Mouse (Mus musculus) Patski (cell line): Measurements from ENCODE around the gene Gm8660. TPM values are rescaled to one million over a fixed set of nuclear protein-coding genes. Genes with fewer than 3 reads are reported as not detected.
"Not testable (repeated sequence)": the region's sequence is repeated elsewhere in the genome, so short reads cannot be mapped to it uniquely, and the experiment has no call there.

ENCODE experiments used
- ATAC-seq: fragments of 100-300 bp; one replicate; pipeline ENCODE4 v1.8.0; 2021
- CTCF ChIA-PET: fragments of 350-600 bp; sonication (Branson Sonifier 250); formaldehyde crosslinking; loops from one replicate; lab custom pipeline; 2022; ENCODE audit warnings: inconsistent platforms; lab: Charles Lee
- POLR2A ChIA-PET: fragments of 350-600 bp; sonication (Branson Sonifier 250); formaldehyde crosslinking; loops from one replicate; lab custom pipeline; 2022; ENCODE audit warnings: antibody characterized with exemption, inconsistent platforms; lab: Charles Lee
- DNase-seq: peaks from one replicate; pipeline ENCODE4 v3.0.0-alpha.2; 2011; ENCODE audit warnings: low read depth, low spot score
- H3K27me3 ChIP-seq: fragments of 371-371 bp; one replicate; pipeline ENCODE4 v1.5.1; 2021
- in situ Hi-C: fragments of 300-500 bp; cut with MboI; formaldehyde crosslinking; loops from 3 replicates; pipeline ENCODE4 v1.11.1; 2018; ENCODE audit warnings: low pct_unique_long_range_greater_than_20kb, mixed read lengths
- polyA plus RNA-seq: library from polyadenylated mRNA; unstranded; gene quantifications from one replicate; pipeline ENCODE4 v1.2.3, GENCODE M21; 2021

Gm8660 gene
- polyA plus RNA-seq = not detected

DNA sequence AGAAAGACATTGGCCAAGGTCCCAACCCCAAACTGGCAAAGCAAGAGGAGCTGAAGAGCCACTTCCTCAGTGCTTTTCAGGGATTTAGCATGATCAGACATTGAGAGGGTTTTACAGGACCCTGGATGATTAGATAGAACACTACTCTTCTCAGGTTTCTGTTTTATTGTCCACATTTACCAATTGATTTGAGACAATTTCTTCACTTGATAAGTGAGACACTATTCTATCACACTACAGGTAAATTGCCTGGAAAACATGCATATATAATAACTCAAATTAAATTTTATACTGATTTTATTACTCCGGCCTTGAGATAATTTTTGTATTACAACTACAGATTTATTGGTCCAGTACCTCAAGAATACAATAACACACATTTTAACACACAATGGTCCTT, at the start of gene Gm8660:
Gene Gm8660 (minus strand): TSS at position 101 of the 400 bp plus-strand sequence.
- in situ Hi-C loops, POLR2A ChIA-PET, DNase-seq, CTCF ChIA-PET, H3K27me3 ChIP-seq, ATAC-seq: not testable (repeated sequence)

DNA sequence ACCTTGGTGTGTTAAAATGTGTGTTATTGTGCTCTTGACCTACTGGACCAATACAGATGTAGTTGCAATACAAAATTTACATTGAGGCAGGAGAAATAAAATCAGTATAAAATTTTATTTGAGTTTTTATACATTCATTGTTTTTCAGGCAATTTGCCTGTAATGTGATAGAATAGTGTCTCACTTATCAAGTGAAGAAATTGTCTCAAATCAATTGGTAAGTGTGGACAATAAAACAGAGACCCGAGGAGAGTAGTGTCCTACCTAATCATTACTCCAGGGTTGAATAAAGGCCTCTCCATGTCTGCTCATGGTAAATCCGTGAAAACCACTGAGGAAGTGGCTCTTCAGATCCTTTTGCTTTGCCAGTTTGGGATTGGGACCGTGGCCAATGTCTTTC, 42.4 kb upstream of the Gm8660 start, which contains the start of gene Vmn1r148:
Gene Vmn1r148 (plus strand): TSS at position 301 of the 400 bp plus-strand sequence.
- CTCF ChIA-PET, POLR2A ChIA-PET, in situ Hi-C loops, DNase-seq, H3K27me3 ChIP-seq, ATAC-seq: not testable (repeated sequence)

DNA sequence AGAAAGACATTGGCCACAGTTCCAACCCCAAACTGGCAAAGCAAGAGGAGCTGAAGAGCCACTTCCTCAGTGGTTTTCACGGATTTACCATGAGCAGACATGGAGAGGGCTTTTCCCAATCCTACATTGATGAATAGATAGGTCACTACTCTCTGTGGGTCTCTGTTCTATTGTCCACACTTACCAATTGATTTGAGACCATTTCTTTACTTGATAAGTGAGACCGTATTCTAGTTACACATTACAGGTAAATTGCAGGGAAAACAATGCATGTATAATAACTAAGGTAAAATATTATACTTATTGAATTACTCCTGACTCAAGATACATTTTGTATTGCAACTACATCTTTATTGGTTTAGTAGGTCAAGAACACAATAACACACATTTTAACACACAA, 41.2 kb downstream of the Gm8660 start, which contains the start of gene Gm4187:
Gene Gm4187 (minus strand): TSS at position 101 of the 400 bp plus-strand sequence.
- CTCF ChIA-PET, ATAC-seq, H3K27me3 ChIP-seq: not testable (repeated sequence)

More for the DNA sequence above, 41.2 kb downstream of the Gm8660 start, which contains the start of gene Gm4187:
- POLR2A ChIA-PET, in situ Hi-C loops, DNase-seq: not testable (repeated sequence)

Other genes with a start within 250 kb of the Gm8660 start
- not detected for gene Gm10666, start 236.3 kb downstream of the Gm8660 start, polyA plus RNA-seq
- not detected for gene Vmn1r142, start 207.0 kb downstream of the Gm8660 start, polyA plus RNA-seq
- not detected for gene Vmn1r143, start 181.7 kb downstream of the Gm8660 start, polyA plus RNA-seq
- not detected for gene Gm8653, start 169.8 kb downstream of the Gm8660 start, polyA plus RNA-seq
- gene Gm8453, start 141.6 kb downstream of the Gm8660 start, polyA plus RNA-seq = not detected
- not detected for gene Gm4187, start 41.3 kb downstream of the Gm8660 start, polyA plus RNA-seq
- gene Vmn1r148, start 42.5 kb upstream of the Gm8660 start, polyA plus RNA-seq = not detected
- not detected for gene Vmn1r149, start 67.2 kb upstream of the Gm8660 start, polyA plus RNA-seq
- gene Gm10665, start 93.0 kb upstream of the Gm8660 start, polyA plus RNA-seq = not detected
- gene Vmn1r151, start 128.6 kb upstream of the Gm8660 start, polyA plus RNA-seq = not detected
- not detected for gene Vmn1r152, start 151.9 kb upstream of the Gm8660 start, polyA plus RNA-seq
- not detected for gene Gm8677, start 163.8 kb upstream of the Gm8660 start, polyA plus RNA-seq
- gene Gm4201, start 194.3 kb upstream of the Gm8660 start, polyA plus RNA-seq = not detected
- gene Gm4565, start 217.1 kb upstream of the Gm8660 start, polyA plus RNA-seq = not detected